Mouse (Mus musculus): ENCODE data around the gene Dock1. TPM values are rescaled to one million over a fixed set of nuclear protein-coding genes. Genes with fewer than 3 reads are reported as not detected.

Gene Dock1
- total RNA-seq, 2 experiments from 2014 or later, result 146 to 153 TPM

DNA sequence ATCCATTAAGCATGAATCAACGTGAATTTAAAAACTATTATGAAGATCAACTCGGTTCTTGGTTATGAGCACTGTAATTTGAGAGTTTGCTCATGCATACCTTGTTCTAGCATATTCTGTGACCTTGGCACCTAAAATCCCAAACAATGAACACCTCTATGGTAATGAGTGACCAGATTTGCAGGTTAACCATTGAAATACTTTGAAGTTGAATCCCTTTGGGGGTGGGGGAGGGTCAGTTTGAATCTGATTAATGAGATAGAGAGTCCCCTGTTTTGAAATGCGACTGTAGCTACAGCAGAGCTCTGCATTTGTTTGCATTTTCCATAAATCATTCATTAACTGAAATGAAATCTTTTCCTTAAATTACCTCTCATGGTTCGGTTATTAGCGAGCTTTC is 364.4 kb downstream of the Dock1 start:
- DNase-seq (ENCODE audit: low spot score in 2 of 2), result no peak

- no peak for DNase-seq (ENCODE audit: low spot score in 2 of 2)
These were observed 365.2 kb downstream of the Dock1 start for GRCm38 (mm10) chr7:135035651-135036050.

GRCm38 (mm10) chr7:135038930-135039329 is 368.5 kb downstream of the Dock1 start:
- DNase-seq (ENCODE audit: low spot score in 2 of 2), result no peak

GRCm38 (mm10) chr7:135043931-135044765 is 373.7 kb downstream of the Dock1 start:
- no peak for DNase-seq (ENCODE audit: low spot score in 2 of 2)

DNA sequence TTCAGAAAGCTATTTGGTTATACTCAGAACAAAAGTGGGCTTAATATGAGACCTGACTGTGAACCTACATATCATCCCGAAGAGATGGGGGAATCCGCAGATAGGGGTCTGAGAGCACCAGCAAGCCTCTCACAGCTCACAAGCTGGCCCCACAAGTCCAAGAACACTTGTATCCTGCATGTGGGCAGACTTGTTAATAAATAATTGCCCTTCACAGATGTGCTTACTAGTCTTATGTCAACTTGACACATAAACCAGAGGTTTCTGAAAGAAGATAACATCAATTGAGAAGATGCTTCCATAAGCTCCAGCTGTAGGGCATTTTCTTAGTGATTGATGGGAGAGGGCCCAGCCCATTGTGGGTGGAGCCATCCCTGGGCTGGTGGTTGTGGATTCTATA is 379.0 kb downstream of the Dock1 start:
- DNase-seq (ENCODE audit: low spot score in 2 of 2), result no peak

DNA sequence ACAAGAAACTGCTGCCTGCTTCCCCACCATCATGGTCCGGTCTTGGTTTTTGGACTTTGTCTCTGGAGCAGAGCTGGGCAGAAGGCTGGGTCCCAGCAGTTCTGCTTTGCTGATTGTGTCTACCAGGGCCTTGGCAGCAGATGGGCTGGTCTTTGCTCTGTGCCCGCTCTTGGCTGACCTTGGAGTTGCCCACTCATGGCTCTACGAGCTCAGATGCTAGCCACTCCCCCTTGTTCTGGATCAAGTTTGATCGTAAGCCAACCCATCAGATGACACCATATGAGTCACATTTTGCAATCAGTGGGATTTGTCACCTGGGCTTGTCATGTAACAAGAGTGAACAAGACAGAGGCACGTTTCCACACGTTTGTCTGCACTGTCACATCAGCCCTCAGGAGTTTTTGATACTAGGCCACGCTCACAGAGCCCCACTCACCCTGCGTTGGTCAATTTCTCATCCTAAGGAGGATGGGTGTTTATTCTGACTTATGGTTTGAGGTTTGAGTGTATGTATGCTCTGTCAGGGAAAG is 382.8 kb downstream of the Dock1 start:
- DNase-seq (ENCODE audit: low spot score in 2 of 2), result peak; percentile 21 to 39

DNA sequence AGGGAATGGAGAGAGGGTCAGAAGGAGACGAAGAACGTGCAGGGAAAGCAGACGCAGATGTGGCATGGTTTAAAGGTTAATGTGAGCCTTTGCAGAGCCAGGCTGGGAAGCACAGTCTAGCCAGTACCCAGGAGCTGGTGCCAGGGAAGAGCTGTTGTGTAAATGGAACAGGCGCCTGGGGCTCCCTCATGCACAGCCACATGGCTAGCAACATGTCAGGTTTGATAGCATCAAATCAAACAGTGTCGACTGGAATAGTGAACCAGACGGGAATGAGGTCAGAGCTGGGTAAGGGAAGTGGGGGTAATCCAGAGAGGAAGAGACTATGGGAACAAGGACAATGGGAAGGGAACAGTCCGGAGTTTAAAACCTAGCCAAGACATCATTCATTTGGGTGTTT is 384.2 kb downstream of the Dock1 start:
- DNase-seq (ENCODE audit: low spot score in 2 of 2), result no peak

GRCm38 (mm10) chr7:135059071-135059470 is 388.6 kb downstream of the Dock1 start:
- DNase-seq (ENCODE audit: low spot score in 2 of 2), result no peak

DNA sequence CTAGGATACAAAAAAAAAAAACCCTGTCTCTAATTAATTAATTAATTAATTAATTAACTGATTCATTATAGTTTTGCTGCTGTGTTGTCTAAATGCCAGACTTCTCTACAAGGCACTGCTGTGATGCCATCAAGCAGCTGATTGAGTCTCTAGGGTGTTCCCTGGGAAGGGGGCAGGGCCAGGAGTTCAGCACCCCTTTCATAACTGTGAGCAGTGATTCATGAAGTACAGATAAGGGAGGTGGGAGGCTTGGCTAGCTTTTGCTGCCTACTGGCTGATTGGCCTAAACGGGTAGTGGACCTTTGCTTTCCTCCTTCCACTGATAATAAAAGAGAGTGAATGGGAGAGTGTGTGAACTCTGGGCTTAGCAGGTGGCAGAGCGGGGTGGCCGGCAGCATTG is 389.1 kb downstream of the Dock1 start:
- no peak for DNase-seq (ENCODE audit: low spot score in 2 of 2)

DNA sequence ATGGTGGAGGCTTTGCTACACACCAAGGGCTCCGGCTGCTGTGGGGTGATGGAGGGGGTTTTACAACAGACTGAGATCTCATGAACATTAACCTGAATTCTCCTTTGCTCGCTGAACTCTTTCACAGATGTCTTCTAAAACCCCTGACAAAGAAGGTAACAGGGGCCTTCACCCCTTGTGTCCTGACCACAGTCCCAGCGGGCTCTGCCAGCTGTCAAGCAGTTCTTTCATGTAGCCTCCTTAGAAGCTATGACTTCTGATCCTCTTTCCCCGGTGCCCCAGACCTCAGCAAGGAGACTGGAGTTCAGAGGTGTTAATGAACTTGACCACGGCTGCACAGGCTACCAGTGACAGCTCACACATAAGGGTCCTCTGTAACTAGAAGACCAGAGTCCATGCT is 393.4 kb downstream of the Dock1 start:
- DNase-seq (ENCODE audit: low spot score in 2 of 2), result no peak

GRCm38 (mm10) chr7:135065301-135065700 is 394.8 kb downstream of the Dock1 start:
- no peak for DNase-seq (ENCODE audit: low spot score in 2 of 2)

- no peak for DNase-seq (ENCODE audit: low spot score in 2 of 2)
These were observed 398.4 kb downstream of the Dock1 start for GRCm38 (mm10) chr7:135068887-135069286.

DNA sequence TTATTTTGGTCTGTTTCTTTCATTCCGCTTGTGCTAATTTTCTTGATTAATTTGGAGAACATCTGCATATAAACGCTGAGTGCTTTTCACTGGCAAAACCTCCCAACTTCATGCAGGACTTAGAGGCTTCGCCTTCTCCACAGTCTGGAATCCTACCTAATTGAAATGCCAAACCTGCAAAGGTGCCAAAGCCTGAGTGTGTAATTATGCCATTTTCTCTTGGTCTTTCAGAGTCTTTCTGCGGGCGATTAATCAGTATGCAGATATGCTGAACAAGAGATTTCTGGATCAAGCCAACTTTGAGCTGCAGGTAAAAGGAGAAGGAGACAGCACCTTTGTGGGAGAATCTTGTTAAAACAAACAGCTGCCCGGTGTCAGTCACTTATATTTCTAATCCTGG is 406.4 kb downstream of the Dock1 start:
- DNase-seq (ENCODE audit: low spot score in 2 of 2), result no peak

DNA sequence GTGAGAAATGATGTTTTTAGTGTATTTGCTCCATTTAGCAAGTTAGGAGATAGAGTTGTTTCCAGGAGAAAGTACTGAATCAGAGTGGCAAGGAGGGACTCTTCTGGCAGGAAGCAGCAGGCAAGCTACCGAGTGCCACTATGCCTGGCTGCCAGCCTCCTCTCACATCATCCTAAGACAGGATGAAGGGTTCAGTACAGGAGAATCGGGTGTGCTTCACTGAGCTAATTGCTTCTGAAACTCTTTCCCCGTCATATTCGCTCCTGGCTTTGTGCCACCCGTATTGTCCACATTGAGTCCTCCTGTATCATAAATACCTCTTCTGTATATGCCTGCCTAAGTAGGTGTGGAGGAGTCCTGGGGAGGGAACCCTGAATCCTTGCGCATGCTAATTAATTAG is 406.9 kb downstream of the Dock1 start:
- no peak for DNase-seq (ENCODE audit: low spot score in 2 of 2)

GRCm38 (mm10) chr7:135077806-135078205 is 407.4 kb downstream of the Dock1 start:
- no peak for DNase-seq (ENCODE audit: low spot score in 2 of 2)

DNA sequence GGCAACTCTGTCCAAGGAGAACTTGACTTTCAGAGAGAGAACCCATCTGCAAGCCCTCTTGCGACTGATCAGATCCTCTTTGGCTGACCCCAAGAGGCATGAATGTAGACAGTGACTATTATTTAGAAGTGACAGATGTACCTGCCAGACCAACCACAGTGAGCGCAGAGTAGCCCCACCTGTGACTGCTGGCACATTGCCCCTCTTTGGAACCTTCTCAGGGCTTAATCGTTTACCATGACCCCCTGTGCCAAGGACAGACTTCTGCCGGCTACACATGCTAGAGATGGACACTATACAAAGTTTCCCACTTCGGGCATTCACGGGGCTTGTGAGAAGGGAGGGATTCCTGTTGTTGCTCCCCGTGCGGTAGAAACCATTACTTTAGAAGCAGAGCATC is 413.0 kb downstream of the Dock1 start:
- DNase-seq (ENCODE audit: low spot score in 2 of 2), result no peak

GRCm38 (mm10) chr7:135084069-135084468 is 413.6 kb downstream of the Dock1 start:
- DNase-seq (ENCODE audit: low spot score in 2 of 2), result no peak

DNA sequence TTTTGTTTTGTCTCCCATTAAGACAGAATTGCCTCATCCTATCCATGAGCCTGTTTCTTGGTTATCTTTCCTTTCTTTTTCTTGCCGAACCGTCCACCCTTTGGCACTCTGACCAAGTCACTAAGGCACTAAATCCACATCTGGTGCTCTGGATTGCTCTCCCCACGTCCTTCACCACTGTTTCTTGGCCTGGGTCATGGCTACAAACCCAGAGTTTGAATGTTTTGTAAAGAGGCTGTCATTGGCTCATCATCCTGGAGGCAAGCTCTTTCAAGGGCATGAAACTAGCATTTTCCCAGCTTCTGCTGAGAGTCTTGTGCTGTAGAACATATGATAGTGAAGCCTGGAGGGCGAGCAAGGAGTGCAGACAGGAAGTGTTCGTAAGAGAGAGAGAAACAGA is 416.1 kb downstream of the Dock1 start:
- DNase-seq (ENCODE audit: low spot score in 2 of 2), result no peak

DNA sequence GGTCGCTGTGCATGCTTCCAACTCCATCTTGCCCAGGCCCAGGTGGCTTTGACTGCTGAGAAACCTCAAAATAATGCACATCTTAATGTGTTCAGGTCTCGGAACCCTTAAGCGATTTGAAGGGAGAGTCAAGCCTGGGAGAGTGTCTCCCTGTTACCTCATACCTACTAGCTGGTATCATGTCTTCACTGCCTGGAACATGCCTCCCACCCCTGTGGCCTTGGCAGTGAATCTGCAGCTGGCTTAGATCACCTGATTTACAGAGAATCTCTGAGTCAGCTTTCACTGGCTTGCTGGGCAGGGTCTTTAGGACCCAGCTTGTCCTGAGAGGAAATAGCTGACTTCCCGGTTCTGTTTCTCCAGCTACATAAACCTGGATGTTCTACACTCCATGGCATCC is 419.2 kb downstream of the Dock1 start:
- no peak for DNase-seq (ENCODE audit: low spot score in 2 of 2)

DNA sequence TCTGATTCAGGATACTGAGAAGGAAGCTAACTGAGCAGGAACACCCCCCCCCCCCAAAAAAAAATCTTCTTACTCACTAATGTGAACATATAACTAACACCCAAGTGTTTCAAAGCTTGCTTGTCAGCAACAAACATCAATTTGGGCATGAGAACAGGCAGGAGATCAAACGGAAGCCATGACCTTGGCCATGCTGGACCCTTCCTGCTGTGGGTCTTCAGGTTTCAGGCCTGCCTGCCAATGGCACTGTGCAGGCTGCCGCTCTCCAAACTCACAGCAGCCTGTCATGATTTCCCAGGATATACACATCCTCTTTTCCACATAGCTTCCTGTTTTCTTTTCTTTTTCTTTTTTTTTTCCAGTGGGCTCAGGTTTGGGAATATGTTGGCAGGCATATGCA is 423.4 kb downstream of the Dock1 start:
- no peak for DNase-seq (ENCODE audit: low spot score in 2 of 2)

GRCm38 (mm10) chr7:135101921-135102320 is 431.5 kb downstream of the Dock1 start:
- no peak for DNase-seq (ENCODE audit: low spot score in 2 of 2)

- DNase-seq (ENCODE audit: low spot score in 2 of 2), result peak; percentile 11 to 41
These were observed 436.1 kb downstream of the Dock1 start for GRCm38 (mm10) chr7:135106536-135106935.

GRCm38 (mm10) chr7:135110307-135110706 is 439.9 kb downstream of the Dock1 start:
- DNase-seq (ENCODE audit: low spot score in 2 of 2), result no peak

All from adrenal gland, postnatal 4 days (tissue).